Mouse (Mus musculus): ENCODE data around the gene Gm45785.

- TF ChIP-seq CTCF (IDR thresholded peaks at IDR 0.05; ENCODE audit: low read depth, low read length): no peak
- no peak for TF ChIP-seq POLR2A (IDR thresholded peaks at IDR 0.05; ENCODE audit: borderline replicate concordance, low read depth, low read length)
These were observed 12.3 kb downstream of the Gm45785 start for GRCm38 (mm10) chr7:140843806-140844205.
